Mouse (Mus musculus) myocyte (in vitro differentiated cells): ENCODE measurements around the gene Slc34a2.

Source experiments
- CEBPB ChIP-seq: IDR thresholded peaks from 2 replicates; pipeline ENCODE4 v1.6.1; 2011; ENCODE audit warnings: mild to moderate bottlenecking, moderate library complexity; ENCODE audit not compliant: poor library complexity, insufficient read depth, severe bottlenecking
- E2F4 ChIP-seq: IDR thresholded peaks from one replicate; pipeline ENCODE4 v1.6.1; 2011; ENCODE audit warnings: mild to moderate bottlenecking, control low read depth, moderate library complexity; ENCODE audit not compliant: insufficient read depth
- MAX ChIP-seq: IDR thresholded peaks from one replicate; pipeline ENCODE4 v1.6.1; 2011; ENCODE audit warnings: low read depth, mild to moderate bottlenecking, control low read depth
- MYOD1 ChIP-seq, 3 experiments: IDR thresholded peaks; one replicate each; pipeline ENCODE4 v1.6.1; 2011; ENCODE audit warnings: control low read depth in 2 of 3, low read depth in 2 of 3, mild to moderate bottlenecking in 2 of 3, moderate library complexity in 1 of 3; ENCODE audit not compliant: insufficient read length in 2 of 3, control insufficient read depth in 1 of 3
- POLR2A ChIP-seq: IDR thresholded peaks from one replicate; pipeline ENCODE4 v1.6.1; 2011; ENCODE audit warnings: low read depth, mild to moderate bottlenecking, control low read depth, moderate library complexity; ENCODE audit not compliant: insufficient read length
- POLR2AphosphoS2 ChIP-seq: IDR thresholded peaks from one replicate; pipeline ENCODE4 v1.6.1; 2011; ENCODE audit warnings: low read depth, control low read depth; ENCODE audit not compliant: insufficient read length
- TCF12 ChIP-seq: IDR thresholded peaks from one replicate; pipeline ENCODE4 v1.6.1; 2011; ENCODE audit warnings: mild to moderate bottlenecking, control low read depth; ENCODE audit not compliant: poor library complexity, insufficient read depth, severe bottlenecking
- USF1 ChIP-seq: IDR thresholded peaks from one replicate; pipeline ENCODE4 v1.6.1; 2011; ENCODE audit warnings: low read depth, mild to moderate bottlenecking, control low read depth, moderate library complexity

- no peak for TF ChIP-seq USF1
- no peak for TF ChIP-seq E2F4
- TF ChIP-seq POLR2A, result no peak
- no peak for TF ChIP-seq CEBPB
- TF ChIP-seq MAX, result no peak
- no peak for TF ChIP-seq TCF12
- no peak for TF ChIP-seq POLR2AphosphoS2
- no peak for TF ChIP-seq MYOD1 (IDR thresholded peaks at IDR 0.05; ENCODE audit: control insufficient read depth in 1 of 3, insufficient read length in 2 of 3, low read depth in 2 of 3)
Measured at GRCm38 (mm10) chr5:53031346-53031745, 6.5 kb upstream of the Slc34a2 start.
